Mouse (Mus musculus) cortical plate, adult 2 months (tissue): ENCODE data around the gene Acrbp.

Experiments
- CTCF ChIP-seq: fragments of 200-500 bp; IDR thresholded peaks from 2 replicates; pipeline ENCODE4 v1.5.1; 2011; ENCODE audit warnings: mild to moderate bottlenecking, control low read depth, low read length; ENCODE audit not compliant: insufficient read depth; ENCODE audit errors: extremely low read depth
- POLR2A ChIP-seq: fragments of 200-500 bp; IDR thresholded peaks from 2 replicates; pipeline ENCODE4 v1.6.1; 2011; ENCODE audit warnings: mild to moderate bottlenecking, low read length, control low read depth; ENCODE audit not compliant: insufficient read depth; ENCODE audit errors: extremely low read depth

GRCm38 (mm10) chr6:125009181-125010073 lies 40.1 kb upstream of the Acrbp start:
- 0 out of 2 replicates have a peak, but pooled peaks have one; percentile 30 for TF ChIP-seq POLR2A
- no peak for TF ChIP-seq CTCF
